Mouse (Mus musculus) retina, postnatal 7 days (tissue): ENCODE results near the gene Edaradd.

Source experiments
- DNase-seq: peaks from one replicate; pipeline ENCODE4 v3.0.0-alpha.2; 2012; ENCODE audit warnings: low read depth, low spot score

The Edaradd gene

DNA sequence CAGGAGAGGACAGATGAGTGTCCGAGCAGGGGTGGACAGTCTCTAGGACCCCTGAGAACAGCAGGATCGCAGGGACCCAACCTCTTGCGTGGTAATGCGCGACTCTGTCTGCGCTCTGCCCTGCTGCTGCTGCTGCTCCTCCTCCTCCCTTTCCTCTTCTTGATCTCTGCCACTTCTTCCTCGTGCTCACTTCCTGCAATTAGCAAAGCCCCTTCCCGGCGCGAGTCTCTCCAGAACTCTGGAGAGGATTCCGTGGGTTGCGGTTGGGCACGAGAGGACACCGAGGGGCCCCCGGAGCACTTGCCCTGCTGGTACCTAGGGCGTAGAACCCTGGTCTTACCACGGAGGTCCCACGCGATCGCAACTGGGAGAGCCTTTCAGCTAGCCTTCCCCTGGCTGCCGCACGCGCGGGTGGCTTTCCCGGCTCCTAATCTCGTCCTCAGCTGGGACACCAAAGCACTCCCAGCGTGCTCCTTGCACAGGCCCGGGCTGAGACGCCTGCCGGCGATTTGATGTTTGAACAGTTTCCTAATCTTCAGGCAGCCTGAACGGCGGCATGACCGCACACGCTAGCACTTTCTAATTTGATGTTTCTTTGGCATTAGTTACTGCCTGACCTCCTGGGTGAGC, at the start of gene Edaradd:
Gene Edaradd (minus strand): TSS at position 484 of the 630 bp plus-strand sequence.
- no peak for DNase-seq

DNA sequence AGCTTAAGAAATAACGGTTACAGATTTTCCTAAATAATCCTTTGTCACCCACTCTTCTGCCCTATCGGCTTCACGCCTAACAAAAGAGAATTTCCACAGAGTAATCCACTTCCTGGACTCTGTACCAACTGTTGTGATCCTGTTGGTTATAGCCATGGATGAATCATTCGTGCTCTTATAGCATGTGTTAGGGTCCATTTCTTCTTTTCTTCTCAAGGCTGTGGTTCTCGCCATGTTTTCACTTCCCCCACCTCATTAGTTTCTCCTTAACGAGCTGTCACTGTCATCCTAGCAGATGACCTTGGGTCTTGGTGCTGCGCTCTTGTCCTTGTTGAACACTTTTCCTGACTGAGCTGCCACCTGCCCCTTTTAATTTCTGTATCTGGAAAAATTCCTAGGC, 49.5 kb upstream of the Edaradd start:
- DNase-seq = no peak

DNA sequence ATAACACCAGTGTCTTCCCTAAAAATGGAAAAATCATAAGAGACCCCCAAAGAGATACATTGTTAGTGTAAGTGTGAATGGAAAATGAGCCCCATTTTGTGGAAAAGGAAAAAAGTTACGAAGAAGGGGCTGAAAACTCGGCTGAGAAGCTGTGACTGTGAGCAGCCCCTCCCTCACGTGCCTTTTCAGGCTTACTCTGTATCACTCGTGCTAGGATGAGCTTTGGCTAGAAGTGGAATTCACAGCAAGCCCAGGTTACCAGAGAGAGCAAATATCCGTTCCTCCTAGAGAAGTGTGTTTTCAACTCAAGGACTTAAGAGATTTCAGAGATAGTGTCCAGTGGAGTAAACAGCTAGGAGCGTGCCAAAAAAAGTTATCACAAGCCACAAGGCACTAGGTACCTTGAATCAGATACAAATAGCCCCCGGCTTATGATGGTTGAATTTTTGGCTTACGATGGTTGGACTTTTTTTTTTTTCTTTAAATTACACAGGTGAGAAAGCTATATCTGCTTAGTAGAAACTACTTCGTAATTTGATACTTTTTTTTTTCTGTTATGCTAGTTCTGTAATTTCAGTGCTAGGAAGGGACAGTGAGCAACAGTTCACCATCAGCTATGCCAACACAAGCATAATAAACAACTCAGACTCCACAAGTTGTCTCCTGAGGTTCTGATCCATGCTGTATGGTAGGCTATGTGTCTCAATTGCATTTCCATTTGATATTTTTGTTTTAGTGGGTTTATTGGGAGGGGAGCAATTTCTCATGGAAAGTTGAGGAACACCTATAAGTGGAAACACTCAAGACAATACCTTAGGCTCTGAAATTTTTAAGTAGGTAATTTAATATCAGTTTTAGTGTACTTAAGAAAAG, 48.6 kb upstream of the Edaradd start:
- DNase-seq = no peak

DNA sequence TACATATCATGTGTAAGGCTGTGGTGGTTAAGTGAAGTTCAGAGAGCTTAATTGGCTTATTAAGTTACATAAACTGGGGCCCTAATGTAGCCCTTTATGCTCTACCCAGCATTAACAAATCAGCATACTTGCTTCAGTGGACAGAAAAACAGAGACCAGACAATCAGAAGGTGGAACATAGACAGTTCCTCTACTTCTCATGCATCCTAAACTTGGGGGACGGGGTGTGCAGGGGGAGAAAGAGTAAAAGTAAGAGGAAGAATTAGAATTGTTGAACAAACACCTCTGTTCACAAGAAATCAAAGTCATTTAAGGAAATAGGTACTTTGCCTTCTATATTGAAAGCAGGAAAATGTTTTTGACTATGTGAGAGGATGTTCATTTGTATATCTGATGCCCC, 47.7 kb upstream of the Edaradd start:
- DNase-seq = no peak

DNA sequence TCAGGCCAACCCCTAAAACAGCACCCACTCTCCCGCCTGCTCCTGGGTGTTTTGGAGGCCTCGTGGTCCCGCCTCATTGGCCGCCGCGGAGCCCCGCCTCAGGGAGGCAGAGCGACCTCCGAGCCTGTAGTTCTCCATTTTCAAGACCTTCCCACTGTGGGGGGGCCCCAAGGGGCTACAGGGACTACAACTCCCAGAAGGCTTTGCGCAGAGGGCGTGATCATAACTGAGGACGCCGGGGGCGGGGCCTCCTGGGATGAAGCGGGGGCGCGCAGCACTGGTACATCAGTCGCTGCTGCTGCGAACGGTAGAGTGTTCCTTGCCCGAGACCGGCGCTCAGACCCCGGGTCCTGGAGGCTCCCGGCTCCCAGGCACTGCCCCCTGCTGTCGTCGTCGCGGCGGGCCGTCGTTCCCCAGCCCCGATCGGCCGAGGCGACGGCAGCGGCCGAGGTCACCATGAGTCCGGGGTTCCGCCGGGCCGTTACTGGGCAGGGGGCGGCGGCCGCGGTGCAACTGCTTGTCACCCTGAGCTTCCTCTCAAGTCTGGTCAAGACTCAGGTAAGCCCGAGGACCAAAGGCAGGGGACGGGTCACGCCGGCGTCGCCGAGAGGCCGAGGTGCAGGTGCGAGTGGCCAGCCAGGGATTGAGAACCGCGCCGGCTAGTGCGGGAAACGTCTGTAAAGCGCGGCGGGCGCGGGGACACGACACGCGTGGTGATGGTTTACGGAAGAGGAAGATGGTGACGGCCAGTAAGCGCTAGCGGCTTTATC, 45.6 kb upstream of the Edaradd start, which contains the start of gene Ero1lb:
Gene Ero1lb (plus strand): TSS at position 254 of the 770 bp plus-strand sequence.
- DNase-seq = peak; percentile 93

DNA sequence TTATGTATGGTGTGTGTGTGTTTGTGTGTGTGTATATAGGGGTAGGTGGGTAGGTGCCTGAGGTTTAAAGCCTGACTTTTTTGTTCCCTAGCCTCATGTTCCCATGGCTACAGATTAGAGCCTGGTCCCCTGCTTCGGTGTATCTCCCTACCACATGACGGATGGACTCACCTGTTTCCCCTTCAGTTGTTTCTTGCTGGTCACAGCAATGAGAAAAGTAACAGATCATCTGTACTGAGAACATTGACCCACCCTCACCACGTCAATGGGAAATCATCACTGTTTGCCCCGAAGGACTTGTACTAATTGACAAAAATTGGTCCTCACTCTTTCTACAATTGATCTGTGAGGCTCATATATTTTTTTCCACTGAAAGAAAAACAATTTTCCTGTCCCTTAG, 42.0 kb upstream of the Edaradd start:
- DNase-seq = no peak

DNA sequence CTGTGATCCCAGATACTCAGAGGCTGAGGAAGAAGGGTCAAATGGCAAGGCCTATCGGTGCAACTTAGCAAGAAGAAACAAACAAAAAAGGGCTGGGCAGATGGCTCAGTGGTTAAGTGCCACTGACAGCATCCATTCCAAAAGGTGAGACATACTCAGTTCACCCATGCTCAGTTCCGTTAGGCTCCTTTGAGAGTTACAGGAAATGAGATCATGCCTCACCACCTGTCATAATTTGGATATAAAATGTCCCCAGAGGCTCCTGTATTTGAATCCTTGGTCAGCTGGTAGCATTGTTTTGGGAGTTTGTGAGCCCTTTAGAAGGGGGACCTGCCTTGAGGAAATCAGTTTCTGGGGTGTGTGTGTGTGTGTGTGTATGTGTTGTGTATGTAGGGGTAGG, 41.5 kb upstream of the Edaradd start:
- DNase-seq = no peak

DNA sequence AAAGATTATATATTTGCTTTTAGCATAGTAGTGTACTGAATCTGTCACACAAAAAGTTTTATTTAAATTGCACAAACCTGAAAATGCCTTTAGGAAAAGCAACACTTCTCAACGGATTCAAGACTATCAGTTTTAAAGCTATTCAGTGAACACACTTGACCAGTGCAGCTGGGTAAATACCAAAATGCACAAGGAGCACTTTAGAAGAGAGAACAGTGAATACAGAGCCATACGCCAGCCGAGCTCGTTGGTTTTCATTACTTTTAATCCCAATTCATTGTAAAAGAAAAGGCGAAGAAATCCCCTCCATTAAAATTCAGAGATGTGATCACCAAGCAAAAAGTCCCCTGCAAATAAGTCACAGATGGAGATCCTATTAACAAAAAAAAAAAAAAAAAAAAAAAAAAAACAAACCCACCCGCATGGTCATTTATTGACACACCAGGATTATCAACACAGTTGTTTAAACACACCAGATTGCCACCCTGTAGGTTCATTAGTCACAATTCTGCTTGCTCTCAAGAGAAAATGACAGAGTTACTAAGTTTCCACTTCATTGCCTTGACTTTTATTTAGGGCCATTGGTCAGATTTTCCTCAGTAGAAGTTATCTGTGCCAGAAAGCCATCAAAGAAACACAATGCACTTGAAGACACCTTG, 39.4 kb upstream of the Edaradd start:
- no peak for DNase-seq

DNA sequence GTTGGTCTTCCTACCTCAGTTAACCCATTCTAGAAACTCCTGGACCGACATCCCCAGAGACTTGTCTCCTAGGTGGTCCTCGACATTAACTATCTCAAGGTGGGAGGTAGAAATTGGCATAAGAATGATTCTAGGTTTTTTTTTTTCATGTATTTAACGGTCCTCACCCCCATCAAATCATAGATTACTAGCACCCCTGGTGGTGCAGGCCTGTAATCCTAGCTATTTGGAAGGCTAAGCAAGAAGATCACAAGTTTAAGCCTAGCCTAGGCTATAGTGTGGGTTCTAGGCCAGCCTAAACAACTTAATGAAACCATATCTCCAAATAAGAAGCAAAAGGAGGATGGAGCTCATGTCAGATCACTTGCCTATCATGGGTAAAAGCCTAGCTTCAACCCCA, 38.8 kb upstream of the Edaradd start:
- no peak for DNase-seq

DNA sequence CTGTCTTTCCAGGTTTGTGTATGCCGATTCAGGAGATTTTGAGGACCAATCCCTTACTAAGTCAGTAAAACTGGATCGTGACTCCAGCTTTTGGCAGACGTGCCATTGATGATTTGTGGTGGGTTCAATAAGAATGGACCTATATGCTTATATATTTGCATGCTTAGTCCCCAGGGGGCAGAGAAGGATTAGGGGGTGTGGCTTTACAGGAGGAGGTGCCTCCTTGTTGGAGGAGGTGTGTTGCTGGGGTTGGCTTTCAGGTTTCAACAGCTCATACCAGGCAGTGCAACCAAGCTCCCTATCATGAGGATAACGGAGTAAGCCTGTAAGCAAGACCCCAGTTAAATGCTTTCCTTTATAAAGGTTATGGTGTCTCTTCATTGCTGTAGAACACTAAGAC, 34.0 kb upstream of the Edaradd start:
- DNase-seq = no peak

DNA sequence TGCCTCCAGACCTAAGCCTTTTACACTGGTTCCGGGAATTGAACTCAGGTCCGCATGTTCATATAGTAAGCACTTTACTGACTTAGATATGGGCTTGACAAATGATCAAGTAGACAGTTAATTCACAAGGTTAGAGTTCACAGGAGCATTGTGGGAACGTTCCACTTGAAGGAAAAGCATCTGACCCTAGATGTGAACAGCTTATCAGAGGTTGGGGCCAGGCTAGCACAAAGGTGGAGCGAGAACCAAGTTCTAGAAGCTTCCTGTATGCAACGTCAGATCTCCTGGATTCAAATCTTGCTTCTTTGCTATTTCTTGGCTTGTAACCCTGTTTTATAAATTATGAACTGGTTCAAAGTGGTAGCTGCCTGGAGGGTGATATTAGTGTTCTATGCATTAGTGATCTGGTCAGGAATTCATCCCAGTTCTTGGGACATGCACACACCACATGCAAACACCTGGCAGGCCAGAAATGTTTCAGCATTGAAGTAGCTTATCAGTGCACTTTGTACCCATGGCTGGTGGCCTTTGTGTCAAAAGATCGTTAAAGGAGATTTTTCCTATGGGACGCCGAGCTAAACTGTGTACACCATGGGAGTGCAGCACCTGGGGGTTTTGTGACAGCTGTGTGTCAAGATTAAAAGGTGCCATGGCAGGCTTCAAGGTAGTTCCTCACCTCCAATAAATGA, 23.8 kb upstream of the Edaradd start:
- no peak for DNase-seq

DNA sequence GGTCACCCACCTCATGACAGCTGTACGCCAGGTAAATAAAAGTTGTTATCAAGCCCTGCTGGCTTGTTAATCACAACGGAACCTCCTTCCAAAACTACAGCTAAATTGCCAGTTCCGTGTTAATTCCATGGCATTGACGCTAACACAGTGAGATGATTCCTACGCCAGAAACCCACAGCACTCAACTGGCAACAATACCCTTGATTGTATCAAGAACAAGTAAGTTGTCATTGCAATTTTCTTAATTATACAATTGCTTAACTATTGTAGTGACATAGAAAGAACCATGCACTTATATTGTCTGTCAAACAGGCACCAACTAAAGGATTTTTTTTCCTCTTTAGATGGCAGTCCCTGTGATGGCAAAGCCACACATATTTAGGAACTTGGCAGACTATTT, 23.0 kb upstream of the Edaradd start:
- no peak for DNase-seq

DNA sequence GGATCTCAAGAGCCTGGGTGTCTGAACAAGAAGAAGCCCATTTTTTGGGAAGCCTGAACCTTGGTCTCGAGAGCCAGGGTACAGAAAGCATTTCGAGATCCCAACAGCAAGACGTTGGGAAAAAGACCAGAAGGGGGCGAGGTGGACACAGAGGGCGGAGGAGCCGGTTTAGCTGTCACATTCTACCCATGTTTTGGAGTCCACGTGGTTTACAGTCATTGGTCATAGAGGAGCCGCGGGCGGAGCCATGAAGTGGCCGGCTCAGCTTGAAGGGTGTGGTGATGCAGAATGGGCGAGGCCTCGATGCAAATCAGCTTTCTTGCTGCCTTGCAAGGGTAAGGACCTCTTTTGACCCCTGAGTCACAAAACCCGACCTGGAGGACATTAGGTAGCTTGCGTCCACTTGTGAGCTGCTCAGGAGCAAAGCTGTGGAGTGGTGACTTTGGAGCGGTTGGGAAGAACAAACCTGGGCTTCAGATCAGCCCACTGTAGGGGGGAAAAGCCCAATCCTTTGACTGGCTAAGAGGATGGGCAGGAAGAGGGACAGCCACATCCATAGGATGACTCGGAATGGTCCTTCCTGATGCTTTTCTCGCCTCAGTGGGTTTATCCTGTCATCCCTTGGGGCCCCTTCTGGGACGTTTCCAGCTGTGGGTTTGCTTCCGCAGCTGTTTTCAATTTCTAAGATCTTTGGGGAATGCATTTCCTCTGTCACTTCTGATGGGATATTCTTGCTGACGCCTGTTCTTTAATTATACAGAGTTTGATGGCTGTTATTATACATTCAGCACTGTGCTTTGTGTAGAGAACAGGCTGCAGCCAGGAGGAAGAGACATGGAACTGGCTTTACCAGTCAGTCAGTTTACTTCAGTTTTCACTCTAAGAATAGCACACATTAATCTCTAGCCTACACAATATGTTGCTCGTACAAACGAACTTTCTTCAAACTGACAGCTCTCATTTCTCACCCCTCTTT, 22.1 kb upstream of the Edaradd start:
- DNase-seq = no peak

DNA sequence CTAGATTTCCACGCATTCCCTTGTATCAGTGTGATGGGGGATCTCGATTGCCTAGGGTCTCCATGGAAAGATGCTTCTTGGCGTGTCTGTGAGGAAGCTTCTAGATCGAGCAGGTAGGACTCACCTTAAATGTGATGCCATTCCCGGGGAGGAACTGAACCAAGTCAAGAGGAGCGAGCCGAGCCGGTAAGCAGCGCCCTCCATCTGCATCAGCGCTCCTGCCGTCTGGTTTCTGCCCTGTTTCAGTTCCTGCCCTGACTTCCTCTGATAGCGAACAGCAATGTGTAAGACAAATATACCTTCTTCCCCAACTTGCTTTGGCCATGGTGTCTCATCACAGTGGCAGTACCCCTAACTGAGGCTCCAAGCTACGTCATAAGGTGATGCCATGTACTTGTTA, 19.9 kb upstream of the Edaradd start:
- no peak for DNase-seq

DNA sequence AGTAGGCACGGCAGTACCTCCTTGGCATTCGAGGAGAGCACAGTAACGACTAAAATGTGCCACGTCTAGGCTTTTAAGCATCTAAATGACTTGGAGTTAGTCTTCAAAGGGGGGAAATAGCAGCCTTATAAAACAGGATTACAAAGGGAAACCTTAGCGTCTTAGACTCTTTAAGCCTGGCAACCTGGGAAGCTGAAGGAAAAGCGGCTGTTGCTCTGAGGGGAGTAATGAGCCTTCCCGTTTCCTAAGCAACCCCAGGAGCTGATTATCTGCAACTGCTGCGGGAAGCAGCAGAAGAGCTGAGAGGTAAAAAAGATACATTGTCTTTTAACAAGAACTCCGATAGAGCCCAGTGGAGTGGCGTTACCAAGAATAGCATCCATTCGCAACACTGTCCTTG, 19.5 kb upstream of the Edaradd start:
- DNase-seq = no peak

DNA sequence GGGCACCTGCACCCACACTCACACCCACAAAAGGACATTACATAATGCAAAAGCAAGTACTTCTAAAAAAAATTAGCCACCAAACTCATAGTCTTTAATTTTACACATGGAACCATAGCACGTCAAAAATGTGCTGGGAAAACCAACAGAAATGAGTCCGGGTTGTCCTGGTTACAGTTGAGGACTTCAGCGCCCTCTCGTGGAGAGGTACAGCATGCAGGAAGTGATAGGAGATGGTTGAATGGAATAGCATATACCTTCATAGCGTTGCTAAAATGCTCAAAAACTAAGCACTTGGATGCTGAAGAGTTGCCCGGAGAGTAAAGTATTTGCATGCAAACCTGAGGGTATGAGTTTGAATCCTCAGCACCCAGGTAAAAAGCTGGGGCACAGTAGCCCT, 17.7 kb upstream of the Edaradd start:
- DNase-seq = no peak

DNA sequence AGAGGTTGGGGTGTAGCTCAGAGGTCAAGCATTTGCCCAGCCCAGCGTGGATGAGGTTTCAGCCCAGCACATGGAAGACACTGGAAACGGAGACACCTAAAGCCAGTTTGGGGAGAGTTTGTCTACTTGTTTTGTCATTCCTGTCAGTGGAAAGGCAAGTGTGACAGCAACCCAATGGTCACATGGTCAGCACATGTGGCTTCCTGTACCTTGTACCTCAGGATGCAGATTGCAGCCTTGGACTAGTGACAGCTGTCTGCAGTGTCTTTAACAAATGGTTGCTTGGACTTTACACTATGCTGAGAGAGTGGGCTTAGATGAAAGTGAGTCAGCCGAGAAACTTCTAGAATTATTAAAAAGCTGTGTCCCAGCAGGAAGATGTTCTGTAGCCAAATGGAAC, 14.4 kb upstream of the Edaradd start:
- DNase-seq = no peak

DNA sequence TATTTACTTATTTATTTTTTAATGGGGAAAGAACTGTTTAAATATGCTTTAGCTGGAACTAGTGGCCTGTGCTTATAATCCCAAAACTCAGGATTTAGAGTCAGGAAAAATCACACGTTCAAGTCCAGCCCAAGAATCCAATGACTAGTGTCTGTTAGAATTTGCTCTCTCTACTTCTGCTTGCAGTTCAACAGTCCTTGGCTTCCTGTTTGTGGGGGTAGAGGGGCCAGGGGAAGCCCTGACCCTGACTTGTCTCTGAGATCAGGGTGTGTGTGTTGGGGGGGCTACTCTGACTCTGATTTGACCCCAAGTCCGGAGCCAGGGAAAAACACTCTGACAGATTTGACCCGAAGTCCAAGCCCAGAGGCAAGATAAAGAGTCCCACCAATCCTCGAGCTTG, 5.4 kb upstream of the Edaradd start:
- DNase-seq = no peak

DNA sequence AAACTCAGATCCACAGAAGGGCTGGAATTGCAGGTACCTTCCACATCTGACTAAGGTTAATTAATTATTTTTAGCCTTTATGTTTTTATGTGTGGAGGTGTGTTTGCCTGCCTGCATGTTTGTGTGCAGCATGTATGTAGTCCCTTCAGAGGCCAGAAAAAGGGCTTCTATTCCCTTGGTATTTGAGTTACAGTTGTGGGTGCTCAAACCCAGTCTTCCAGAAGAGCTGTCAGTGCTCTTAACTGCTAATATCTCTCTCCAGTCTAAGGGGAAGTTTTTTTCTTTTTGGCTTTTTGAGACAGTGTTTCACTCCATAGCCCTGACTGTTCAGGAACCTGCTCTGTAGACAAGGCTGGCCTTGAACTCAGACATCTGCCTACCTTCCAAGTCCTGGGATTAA, 2.1 kb upstream of the Edaradd start:
- DNase-seq = no peak

DNA sequence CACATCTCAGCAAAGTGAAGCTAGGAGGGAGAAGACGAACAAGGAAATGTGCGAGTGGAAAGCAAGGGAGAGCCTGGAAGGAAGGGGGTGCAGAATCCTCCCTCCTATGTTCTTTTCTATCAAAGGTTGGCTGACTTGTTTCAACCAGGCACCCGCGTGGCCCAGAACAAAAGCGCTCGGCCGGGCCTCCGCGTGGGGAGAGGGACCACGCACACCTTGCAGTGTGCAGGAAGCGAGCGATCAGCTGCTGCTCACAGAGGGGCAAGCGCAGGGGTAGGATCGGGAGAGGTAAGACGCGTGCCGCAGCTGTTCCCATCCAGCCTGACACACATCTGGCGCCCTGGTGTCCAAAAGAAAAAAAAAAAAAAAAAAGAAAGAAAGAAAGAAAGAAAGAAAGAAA, 867 bp downstream of the Edaradd start:
- no peak for DNase-seq
